Mouse (Mus musculus): ENCODE data around the gene Mst1r.
A peak's percentile ranks its signal among the peaks of the same experiment; 100 is the strongest.

The Mst1r gene

DNA sequence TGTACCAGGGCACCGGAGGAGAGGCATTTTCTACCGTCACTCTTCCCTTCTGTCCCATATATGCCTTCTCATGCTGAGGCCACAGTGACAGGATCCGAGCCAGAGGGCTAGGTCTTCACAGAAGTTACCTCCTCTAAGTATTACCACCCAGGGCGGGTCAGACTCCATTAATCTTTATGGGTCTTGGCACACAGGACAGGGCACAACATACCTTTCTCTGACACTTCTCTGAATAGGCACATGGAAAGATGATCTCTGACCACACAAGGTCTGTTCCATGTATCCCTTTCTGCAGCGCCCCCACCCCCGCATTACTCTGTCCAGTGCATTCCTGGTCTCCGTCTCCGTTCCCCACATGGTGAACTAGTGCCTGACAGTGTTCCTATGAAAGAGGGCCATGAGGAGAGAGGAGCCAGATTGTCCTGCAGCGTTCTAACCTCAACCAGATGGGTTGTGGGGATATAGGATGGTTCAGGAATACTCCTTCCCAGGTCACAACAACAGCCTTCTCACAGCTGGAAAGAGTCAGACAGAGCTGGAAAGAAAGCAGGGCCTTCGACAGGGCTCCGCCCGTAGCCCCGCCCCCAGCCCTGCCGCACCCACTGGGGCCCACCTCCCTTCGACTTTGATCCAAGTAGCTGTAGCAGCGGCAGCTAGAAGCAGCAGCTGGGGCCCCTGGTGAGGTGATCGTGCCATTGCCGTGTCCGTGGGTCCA lies at the start of gene Mst1r:
Mst1r (plus strand) TSS at position 622 of the 715 bp plus-strand sequence.
- peak; percentile 84 for DNase-seq

- DNase-seq = no peak
These were observed 48.3 kb upstream of the Mst1r start for GRCm38 (mm10) chr9:107858343-107858742.

DNA sequence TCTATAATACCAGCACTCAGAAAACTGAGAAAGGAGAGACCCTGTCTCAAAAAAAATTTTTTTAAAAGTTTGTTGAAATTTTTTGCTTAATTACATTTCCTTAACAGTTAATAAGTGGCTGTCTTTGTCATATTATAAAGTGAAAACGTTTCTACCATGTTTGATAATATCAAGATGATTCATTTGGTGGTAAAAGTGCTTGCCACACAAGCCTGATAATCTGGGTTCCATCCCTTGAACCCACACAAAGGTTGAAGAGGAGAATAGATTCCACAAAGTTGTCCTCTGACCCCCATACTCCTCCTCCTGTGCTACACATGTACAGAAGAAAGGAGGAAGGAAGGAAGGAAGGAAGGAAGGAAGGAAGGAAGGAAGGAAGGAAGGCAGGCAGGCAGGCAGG lies 42.2 kb upstream of the Mst1r start:
- DNase-seq = no peak

GRCm38 (mm10) chr9:107866081-107866480 lies 40.6 kb upstream of the Mst1r start:
- DNase-seq = no peak

- peak; percentile 99 for DNase-seq
These were observed 34.1 kb upstream of the Mst1r start for GRCm38 (mm10) chr9:107872350-107873098.

DNA sequence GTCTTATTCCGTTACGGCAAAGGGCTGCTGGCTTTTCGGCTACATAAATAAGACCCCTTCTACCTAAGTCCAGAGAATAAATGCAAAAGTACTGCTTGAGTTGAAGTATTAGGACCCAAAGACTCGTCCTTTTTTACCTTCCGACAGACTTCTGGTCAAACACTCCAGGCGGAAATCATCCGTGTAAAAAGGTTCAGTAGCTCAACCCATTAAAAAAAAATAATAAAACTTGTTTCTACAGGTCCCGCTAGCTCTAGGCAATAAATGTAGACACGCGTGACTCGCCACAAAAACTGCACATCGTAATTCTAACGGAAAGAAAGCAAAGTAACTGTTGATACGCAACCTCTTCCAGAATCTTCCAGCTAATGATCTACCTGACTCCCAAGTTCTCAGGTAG lies 33.5 kb upstream of the Mst1r start, which contains the start of gene Rbm6:
Rbm6 (minus strand) TSS at position 101 of the 400 bp plus-strand sequence.
- DNase-seq = no peak

DNA sequence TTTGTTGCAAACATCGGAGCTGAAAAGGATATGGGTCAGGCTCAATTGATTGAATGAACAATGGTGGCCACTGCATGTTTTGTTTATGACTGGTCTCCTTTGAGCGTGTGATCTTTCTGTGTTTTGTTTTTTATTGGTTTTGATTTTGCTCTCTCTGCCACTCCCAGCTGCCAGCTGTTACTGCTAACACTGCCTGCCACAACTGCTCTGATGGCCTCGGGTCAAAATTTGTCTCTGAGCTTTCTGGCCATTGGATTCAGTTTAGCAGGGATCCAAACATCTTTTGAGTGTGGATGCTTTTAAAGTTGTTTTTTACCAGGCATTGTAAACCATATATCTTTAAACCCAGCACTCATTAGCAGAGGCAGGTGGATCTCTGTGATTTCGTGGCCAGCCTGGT lies 26.3 kb upstream of the Mst1r start:
- no peak for DNase-seq

GRCm38 (mm10) chr9:107887804-107888266 lies 18.8 kb upstream of the Mst1r start, which contains the start of gene Mon1a:
TSS of gene Mon1a (plus strand) at chr9:107888151.
- peak; percentile 92 for DNase-seq

DNA sequence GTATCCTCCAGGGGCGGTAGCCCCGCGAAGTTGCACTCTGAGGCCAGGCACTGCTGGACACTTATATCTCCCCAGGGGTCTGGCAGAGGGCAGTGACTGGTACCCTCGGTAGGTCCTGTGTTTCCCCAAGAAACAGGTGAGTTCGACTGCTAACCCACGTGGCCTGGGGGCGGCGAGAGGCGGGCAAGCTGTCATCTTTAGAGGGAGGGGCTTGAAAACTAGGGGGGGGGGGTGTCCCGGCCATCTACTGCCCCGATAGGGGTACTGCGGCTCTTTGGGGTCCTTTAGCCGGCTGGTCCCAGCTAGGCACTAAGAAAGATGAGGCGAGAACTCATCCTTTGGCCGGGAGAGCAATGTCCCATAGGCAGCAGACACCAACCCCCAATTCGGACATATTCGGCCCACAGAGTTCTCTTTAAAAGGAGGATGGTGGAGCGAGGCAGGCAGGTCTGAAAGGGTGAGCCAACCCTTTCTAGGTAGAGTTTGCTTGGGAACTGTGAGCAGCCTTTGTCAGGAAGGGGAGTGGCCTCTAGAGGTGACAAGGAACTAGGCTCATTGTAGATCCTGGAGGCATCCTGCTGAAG lies 18.3 kb upstream of the Mst1r start:
- DNase-seq = peak; percentile 52

- no peak for DNase-seq
These were observed 16.4 kb upstream of the Mst1r start for GRCm38 (mm10) chr9:107890260-107890659.

- DNase-seq = no peak
These were observed 15.7 kb upstream of the Mst1r start for GRCm38 (mm10) chr9:107891023-107891422.

DNA sequence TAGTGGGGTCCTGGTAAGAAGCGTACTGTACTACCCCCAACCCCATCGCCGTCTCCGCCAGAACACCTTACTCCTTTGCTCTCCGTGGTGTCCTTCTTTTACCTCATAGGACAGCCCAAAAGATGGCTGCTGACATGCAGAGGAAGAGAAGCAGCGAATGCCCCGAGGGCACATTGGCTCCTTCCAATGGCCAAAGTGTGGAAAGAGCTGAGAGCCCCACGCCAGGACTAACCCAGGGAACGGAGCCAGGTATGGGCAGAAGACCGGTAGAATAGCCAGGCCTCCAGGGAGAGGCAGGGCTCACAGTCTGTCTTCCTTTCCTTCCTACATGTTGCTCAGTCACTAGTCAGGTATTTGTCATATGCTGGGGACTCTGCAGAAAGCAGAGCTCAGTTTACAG lies 8.1 kb upstream of the Mst1r start:
- DNase-seq = no peak

DNA sequence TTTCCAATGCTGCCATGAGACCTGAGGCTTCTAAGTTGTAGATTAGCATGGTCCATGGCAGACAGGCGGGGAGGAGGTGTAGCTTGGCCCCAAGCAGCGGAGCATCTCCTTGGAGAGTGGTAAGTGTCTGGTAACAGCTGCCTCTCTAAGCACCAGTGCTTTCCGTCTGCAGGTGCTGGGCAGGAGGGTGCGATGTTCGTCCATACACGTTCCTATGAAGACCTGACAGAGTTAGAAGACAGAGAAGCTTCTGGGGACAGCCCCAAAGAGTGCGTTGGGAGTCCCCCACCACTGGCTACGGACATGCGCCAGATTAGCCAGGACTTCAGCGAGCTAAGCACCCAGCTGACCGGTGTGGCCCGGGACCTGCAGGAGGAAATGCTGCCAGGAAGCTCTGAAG lies 6.8 kb upstream of the Mst1r start:
- no peak for DNase-seq

DNA sequence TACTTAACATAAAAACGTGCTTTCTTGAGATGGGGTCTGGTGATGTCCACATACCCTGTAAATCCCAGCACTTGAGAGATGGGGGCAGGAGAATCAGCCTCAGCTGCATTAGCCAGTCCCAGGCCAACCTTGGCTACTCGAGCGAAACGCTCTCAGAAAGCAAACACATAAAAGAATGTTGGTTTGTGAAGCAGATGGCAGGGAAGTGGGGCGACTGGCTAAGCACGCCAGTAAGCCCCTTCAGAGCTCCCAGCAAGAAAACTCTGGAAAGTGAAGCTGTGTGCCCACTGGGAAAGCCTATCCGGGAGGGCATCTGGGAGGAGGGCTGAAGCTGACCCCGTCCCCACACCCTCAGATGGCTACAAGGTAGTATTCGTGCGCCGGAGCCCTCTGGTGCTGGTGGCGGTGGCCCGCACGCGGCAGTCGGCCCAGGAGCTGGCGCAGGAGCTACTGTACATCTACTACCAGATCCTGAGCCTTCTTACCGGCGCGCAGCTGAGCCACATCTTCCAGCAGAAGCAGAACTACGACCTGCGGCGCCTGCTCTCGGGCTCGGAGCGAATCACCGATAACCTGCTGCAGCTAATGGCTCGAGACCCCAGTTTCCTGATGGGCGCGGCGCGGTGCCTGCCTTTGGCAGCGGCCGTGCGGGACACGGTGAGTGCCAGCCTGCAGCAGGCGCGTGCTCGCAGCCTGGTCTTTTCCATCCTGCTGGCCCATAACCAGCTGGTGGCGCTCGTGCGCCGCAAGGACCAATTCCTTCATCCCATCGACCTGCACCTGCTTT lies 5.6 kb upstream of the Mst1r start:
- DNase-seq = peak; percentile 88

DNA sequence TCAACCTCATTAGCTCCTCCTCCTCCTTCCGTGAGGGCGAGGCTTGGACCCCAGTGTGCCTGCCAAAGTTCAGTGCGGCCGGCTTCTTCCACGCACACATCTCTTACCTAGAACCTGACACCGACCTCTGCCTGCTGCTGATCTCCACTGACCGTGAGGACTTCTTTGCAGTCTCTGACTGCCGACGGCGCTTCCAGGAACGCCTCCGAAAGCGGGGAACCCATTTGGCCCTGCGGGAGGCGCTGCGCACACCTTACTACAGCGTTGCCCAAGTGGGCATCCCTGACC lies 5.1 kb upstream of the Mst1r start:
- DNase-seq = no peak

GRCm38 (mm10) chr9:107904726-107905125 lies 1.9 kb upstream of the Mst1r start:
- DNase-seq = peak; percentile 91

DNA sequence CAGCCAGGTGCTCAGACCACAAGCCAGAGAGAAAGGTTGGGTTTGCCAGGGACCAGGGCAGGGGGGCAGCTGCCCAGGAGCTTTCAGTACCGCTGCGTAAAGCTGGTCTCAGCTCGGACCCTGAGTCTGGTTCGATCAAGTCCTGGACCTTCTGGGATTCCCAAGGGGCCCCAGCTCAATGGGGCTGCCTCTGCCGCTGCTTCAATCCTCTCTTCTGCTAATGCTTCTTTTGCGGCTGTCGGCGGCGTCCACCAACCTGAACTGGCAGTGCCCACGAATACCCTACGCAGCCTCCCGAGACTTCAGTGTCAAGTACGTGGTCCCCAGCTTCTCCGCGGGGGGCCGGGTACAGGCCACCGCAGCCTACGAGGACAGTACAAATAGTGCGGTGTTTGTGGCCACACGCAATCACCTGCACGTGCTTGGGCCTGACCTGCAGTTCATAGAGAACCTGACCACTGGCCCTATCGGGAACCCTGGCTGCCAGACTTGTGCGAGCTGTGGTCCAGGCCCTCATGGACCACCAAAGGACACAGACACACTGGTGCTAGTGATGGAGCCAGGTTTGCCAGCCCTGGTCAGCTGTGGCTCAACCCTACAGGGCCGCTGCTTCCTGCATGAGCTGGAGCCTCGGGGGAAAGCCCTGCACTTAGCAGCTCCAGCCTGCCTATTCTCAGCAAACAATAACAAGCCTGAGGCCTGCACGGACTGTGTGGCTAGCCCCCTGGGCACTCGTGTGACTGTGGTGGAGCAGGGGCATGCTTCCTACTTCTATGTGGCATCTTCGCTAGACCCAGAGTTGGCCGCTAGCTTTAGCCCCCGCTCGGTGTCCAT lies 511 bp downstream of the Mst1r start:
- peak; percentile 29 for DNase-seq

DNA sequence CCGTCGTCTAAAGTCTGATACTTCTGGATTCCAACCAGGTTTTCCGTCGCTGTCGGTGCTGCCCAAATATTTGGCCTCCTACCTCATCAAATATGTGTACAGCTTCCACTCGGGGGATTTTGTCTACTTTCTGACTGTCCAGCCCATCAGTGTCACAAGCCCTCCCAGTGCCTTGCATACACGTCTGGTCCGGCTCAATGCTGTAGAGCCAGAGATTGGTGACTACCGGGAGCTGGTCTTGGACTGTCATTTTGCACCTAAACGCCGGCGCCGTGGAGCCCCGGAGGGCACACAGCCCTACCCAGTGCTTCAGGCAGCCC lies 1.1 kb downstream of the Mst1r start:
- DNase-seq = no peak

- DNase-seq = no peak
These were observed 1.9 kb downstream of the Mst1r start for GRCm38 (mm10) chr9:107908410-107909158.

DNA sequence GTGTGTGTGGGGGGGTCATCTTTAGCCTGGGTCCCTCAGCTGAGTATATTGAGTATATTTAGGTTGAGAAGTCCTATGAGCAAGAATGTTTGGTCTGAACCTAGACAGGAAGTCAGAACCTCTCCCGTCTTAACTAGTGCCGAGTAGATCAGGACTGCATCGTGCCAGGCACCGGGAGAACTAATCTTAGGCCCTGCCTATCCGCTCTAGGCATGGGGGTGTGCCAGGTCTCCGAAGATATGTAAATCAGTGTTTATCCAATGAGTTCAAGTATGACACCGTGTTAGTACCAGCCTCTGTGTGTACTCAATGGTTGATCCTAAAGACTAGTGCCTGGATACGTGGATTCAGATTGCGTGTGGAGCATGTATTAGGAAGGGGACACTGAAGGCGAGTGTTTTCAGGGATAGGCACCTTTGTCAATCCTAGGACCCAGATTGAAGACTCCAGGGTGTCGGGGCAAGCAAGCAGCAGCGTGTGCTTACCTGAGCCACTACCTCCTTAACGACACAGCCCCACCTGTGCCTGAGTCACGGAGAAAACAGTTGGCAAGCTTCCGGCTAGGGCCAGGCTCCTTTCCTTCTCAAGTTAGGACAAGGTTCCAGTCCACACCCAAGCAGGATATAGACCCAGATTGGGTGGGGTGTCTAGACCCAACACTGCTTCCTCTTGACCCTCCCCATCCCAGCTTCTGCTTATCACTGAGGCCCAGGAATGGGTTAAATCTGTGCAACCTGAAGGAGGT lies 3.5 kb downstream of the Mst1r start:
- DNase-seq = no peak

Data from embryo, embryonic 11 days (tissue).